1 mouse cellular context compared by ENCODE assay signal in the genomic region with DNA sequence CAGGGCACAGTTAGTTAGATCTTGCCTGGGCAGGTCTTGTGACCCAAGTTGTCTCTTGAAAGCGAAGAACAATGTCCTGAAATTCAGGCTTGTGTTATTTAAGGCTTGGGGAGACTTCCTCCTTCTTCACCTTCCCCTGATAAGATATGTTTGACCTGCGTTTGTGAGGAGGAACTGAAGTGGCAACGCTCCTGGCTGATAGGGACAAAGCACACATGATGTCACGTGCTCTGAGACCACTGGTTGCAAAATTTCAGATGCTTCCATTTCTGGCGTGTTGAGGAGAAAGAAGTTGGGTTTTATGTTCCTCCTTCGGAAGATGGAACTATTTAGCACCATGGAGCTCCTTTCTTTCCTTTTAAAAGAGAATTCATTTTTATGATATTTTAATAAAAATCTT.
TF ChIP-seq lines count a peak whose summit lies in the region.

No protein-coding gene starts in this region.

TF ChIP-seq in MEL, 35 proteins besides CTCF, POLR2A, EP300 and RAD21 (continued from another document):
- TF ChIP-seq HCFC1 (IDR thresholded peaks at IDR 0.05; ENCODE audit: low read depth, low read length) (peak; percentile 62; the same call in 1 of the 2 replicates), ZNF384 (IDR thresholded peaks at IDR 0.05; ENCODE audit: low read depth, low read length) (no peak), UBTF (IDR thresholded peaks at IDR 0.05; ENCODE audit: borderline replicate concordance, insufficient read depth, low read depth, low read length) (no peak), ZMIZ1 (IDR thresholded peaks at IDR 0.05; ENCODE audit: low read depth, low read length) (no peak), GATA1 (IDR thresholded peaks at IDR 0.05; ENCODE audit: low read depth, low read length) (peak; percentile 91), SMC3 (IDR thresholded peaks at IDR 0.05; ENCODE audit: low read depth, low read length) (no peak), CHD1 (IDR thresholded peaks at IDR 0.05; ENCODE audit: low read depth, low read length) (no peak), TBP (IDR thresholded peaks at IDR 0.05; ENCODE audit: low read depth, low read length) (peak; percentile 75), MYC (IDR thresholded peaks at IDR 0.05; ENCODE audit: low read depth, low read length) (peak; percentile 96), MYB (IDR thresholded peaks at IDR 0.05; ENCODE audit: low read depth, low read length) (peak; percentile 53; the same call in 1 of the 2 replicates), ZKSCAN1 (IDR thresholded peaks at IDR 0.05; ENCODE audit: low read depth, low read length) (no peak), CHD2 (IDR thresholded peaks at IDR 0.05; ENCODE audit: low read length) (no peak; the same call in 1 of the 2 replicates), POLR2AphosphoS2 (IDR thresholded peaks at IDR 0.05; ENCODE audit: low read length) (no peak), JUND (IDR thresholded peaks at IDR 0.05; ENCODE audit: low read depth, low read length) (peak; percentile 46; the same call in 1 of the 2 replicates), SIN3A (IDR thresholded peaks at IDR 0.05; ENCODE audit: low read length) (peak; percentile 83; the same call in 1 of the 2 replicates), NRF1 (IDR thresholded peaks at IDR 0.05; ENCODE audit: insufficient read depth, low read depth, low read length, poor library complexity, severe bottlenecking) (no peak), ETS1 (IDR thresholded peaks at IDR 0.05; ENCODE audit: low read depth, low read length) (peak; percentile 83), NELFE (IDR thresholded peaks at IDR 0.05; ENCODE audit: low read depth, low read length) (peak; percentile 54), BHLHE40 (IDR thresholded peaks at IDR 0.05; ENCODE audit: borderline replicate concordance, low read depth, low read length) (peak; percentile 97), ZC3H11A (IDR thresholded peaks at IDR 0.05; ENCODE audit: low read depth, low read length) (no peak), MXI1 (IDR thresholded peaks at IDR 0.05; ENCODE audit: low read depth, low read length) (peak; percentile 81), RCOR1 (IDR thresholded peaks at IDR 0.05; ENCODE audit: low read depth, low read length) (peak; percentile 78), GABPA (IDR thresholded peaks at IDR 0.05; ENCODE audit: low read depth, low read length) (no peak), ELF1 (IDR thresholded peaks at IDR 0.05; ENCODE audit: low read depth, low read length) (peak; percentile 65), USF1 (IDR thresholded peaks at IDR 0.05; ENCODE audit: low read depth, low read length) (peak; percentile 95), MEF2A (IDR thresholded peaks at IDR 0.05; ENCODE audit: extremely low read depth, insufficient replicate concordance, low read depth, low read length, poor library complexity, severe bottlenecking) (peak; percentile 73; the same call in 1 of the 2 replicates), TCF12 (IDR thresholded peaks at IDR 0.05; ENCODE audit: low read depth, low read length) (peak; percentile 67; the same call in 1 of the 2 replicates), KAT2A (conservative IDR thresholded peaks at IDR 0.05; ENCODE audit: low read depth, low read length) (no peak), MAX (IDR thresholded peaks at IDR 0.05; ENCODE audit: low read length) (peak; percentile 96), TAL1 (IDR thresholded peaks at IDR 0.05; ENCODE audit: low read length) (no peak), MAZ (IDR thresholded peaks at IDR 0.05; ENCODE audit: low read depth, low read length) (0 out of 2 replicates have a peak, but pooled peaks have one; percentile 25), POLR2AphosphoS5 (IDR thresholded peaks at IDR 0.05; ENCODE audit: borderline replicate concordance, low read depth, low read length) (no peak)
TF ChIP-seq in MEL: peak in this region for 20.
